Mouse (Mus musculus) hindbrain, embryonic 16.5 days (tissue): ENCODE measurements around the gene Ier2. TPM values are rescaled to one million over a fixed set of nuclear protein-coding genes. Genes with fewer than 3 reads are reported as not detected.

Experiments
- ATAC-seq: fragments of 200-750 bp; cut with Nextera tagmentation; 2 replicates; pipeline ENCODE4 v1.8.0; 2017; ENCODE audit warnings: moderate TSS enrichment, moderate library complexity
- H3K27ac ChIP-seq: fragments of 300-500 bp; sonication (generic); 2 replicates; pipeline ENCODE4 v1.5.1; 2014; ENCODE audit warnings: low read depth, mild to moderate bottlenecking, control low read depth, low read length, moderate library complexity
- H3K27me3 ChIP-seq: fragments of 300-500 bp; sonication (generic); replicated peaks from 2 replicates; pipeline ENCODE4 v1.6.1; 2014; ENCODE audit warnings: low read length; ENCODE audit not compliant: control insufficient read depth, insufficient read depth
- H3K36me3 ChIP-seq: fragments of 300-500 bp; sonication (generic); 2 replicates; pipeline ENCODE4 v1.6.1; 2014; ENCODE audit warnings: mild to moderate bottlenecking, low read length, moderate library complexity, mixed read lengths; ENCODE audit not compliant: control insufficient read depth, insufficient read depth
- H3K4me1 ChIP-seq: fragments of 300-500 bp; sonication (generic); 2 replicates; pipeline ENCODE4 v1.6.1; 2014; ENCODE audit warnings: low read depth, low read length; ENCODE audit not compliant: control insufficient read depth, insufficient read depth
- H3K4me2 ChIP-seq: fragments of 300-500 bp; sonication (generic); 2 replicates; pipeline ENCODE4 v1.6.1; 2014; ENCODE audit warnings: mild to moderate bottlenecking, low read length, control low read depth, moderate library complexity
- H3K4me3 ChIP-seq: fragments of 300-500 bp; sonication (generic); 2 replicates; pipeline ENCODE4 v1.5.1; 2014; ENCODE audit warnings: mild to moderate bottlenecking, low read length, control low read depth, moderate library complexity
- H3K9ac ChIP-seq: fragments of 300-500 bp; sonication (generic); 2 replicates; pipeline ENCODE4 v1.6.1; 2014; ENCODE audit warnings: low read depth, mild to moderate bottlenecking, control low read depth, low read length, moderate library complexity
- H3K9me3 ChIP-seq: fragments of 300-500 bp; sonication (generic); 2 replicates; pipeline ENCODE4 v1.6.1; 2014; ENCODE audit warnings: mild to moderate bottlenecking, low read length, moderate library complexity; ENCODE audit not compliant: control insufficient read depth
- WGBS: fragments of 180-500 bp; shearing (Covaris S2); extraction: QIAGEN DNeasy Blood & Tissue Kit; methylation state at CpG from one replicate; pipeline ENCODE4 v1.1.7; 2014; 5-methylcytosine and 5-hydroxymethylcytosine counted together
- polyA plus RNA-seq: library from polyadenylated mRNA; unstranded; fragments of >200 nt; fragmentation: Nextera tagmentation; extraction: Ambion mirVana; gene quantifications from 2 replicates; pipeline ENCODE4 v1.2.1, GENCODE M21; 2015

The Ier2 gene
- 18.2 and 19.6 TPM in 2 replicates for polyA plus RNA-seq

- no peaks in the 10 kb centered on the region for H3K36me3 ChIP-seq
- H3K4me2 ChIP-seq: peak within 1 kb of the TSS; percentile 79
- H3K27me3 ChIP-seq: 0 out of 2 replicates have a peak, but pooled peaks cover 2% of the 10 kb centered on the region
- 0% methylated on average over 27 of the region's 27 CpGs for WGBS
- H3K9ac ChIP-seq: peak within 1 kb of the TSS; percentile 73
- H3K4me1 ChIP-seq: peaks cover 43% of the 10 kb centered on the region
- no peaks in the 10 kb centered on the region for H3K9me3 ChIP-seq
- peak; percentile 82 for ATAC-seq
- H3K27ac ChIP-seq: peak within 1 kb of the TSS; percentile 60
- H3K4me3 ChIP-seq: peak within 1 kb of the TSS; percentile 67
These were observed at the start of gene Ier2 for GRCm38 (mm10) chr8:84662581-84663065. Gene Ier2 (minus strand): TSS chr8:84662852.

GRCm38 (mm10) chr8:84711933-84712758 lies 49.5 kb upstream of the Ier2 start:
- Histone ChIP-seq H3K36me3 (no peaks in the 10 kb centered on the region), H3K27ac (peak overlapping the region; percentile 73), H3K4me3 (no peak overlapping the region), H3K4me1 (peaks cover 46% of the 10 kb centered on the region), H3K9me3 (no peaks in the 10 kb centered on the region), H3K27me3 (peaks cover 7% of the 10 kb centered on the region; the same call in 1 of the 2 replicates), H3K9ac (0 out of 2 replicates have a peak overlapping the region, but pooled peaks have one; percentile 40), H3K4me2 (no peak overlapping the region)
- WGBS: 13% methylated on average over 11 of the region's 11 CpGs
- peak; percentile 85 for ATAC-seq

- peaks cover 50% of the 10 kb centered on the region for H3K4me1 ChIP-seq
- no peak overlapping the region for H3K9ac ChIP-seq
- H3K27ac ChIP-seq: peak overlapping the region; percentile 73
- no peak for ATAC-seq
- peaks cover 4% of the 10 kb centered on the region; the same call in 1 of the 2 replicates for H3K27me3 ChIP-seq
- no peak overlapping the region for H3K4me3 ChIP-seq
- H3K4me2 ChIP-seq: no peak overlapping the region
- WGBS: 42% methylated on average over 3 of the region's 3 CpGs
- H3K9me3 ChIP-seq: no peaks in the 10 kb centered on the region
- H3K36me3 ChIP-seq: no peaks in the 10 kb centered on the region
These were observed 48.7 kb upstream of the Ier2 start for GRCm38 (mm10) chr8:84711312-84711711.

- Histone ChIP-seq H3K27ac (peak overlapping the region; percentile 77), H3K36me3 (no peaks in the 10 kb centered on the region), H3K4me2 (no peak overlapping the region), H3K9ac (no peak overlapping the region), H3K4me1 (peaks cover 49% of the 10 kb centered on the region), H3K9me3 (no peaks in the 10 kb centered on the region), H3K4me3 (no peak overlapping the region), H3K27me3 (peaks cover 4% of the 10 kb centered on the region; the same call in 1 of the 2 replicates)
- no peak for ATAC-seq
- WGBS: 86% methylated on average over 1 of the region's 1 CpGs
These were observed 47.3 kb upstream of the Ier2 start for GRCm38 (mm10) chr8:84709931-84710330.

- 6% methylated on average over 12 of the region's 12 CpGs for WGBS
- H3K27me3 ChIP-seq: peaks cover 4% of the 10 kb centered on the region; the same call in 1 of the 2 replicates
- ATAC-seq: peak; percentile 79
- H3K27ac ChIP-seq: peak overlapping the region; percentile 77
- peaks cover 45% of the 10 kb centered on the region for H3K4me1 ChIP-seq
- H3K36me3 ChIP-seq: no peaks in the 10 kb centered on the region
- H3K4me2 ChIP-seq: 0 out of 2 replicates have a peak overlapping the region, but pooled peaks have one; percentile 2
- H3K9me3 ChIP-seq: no peaks in the 10 kb centered on the region
- 0 out of 2 replicates have a peak overlapping the region, but pooled peaks have one; percentile 23 for H3K9ac ChIP-seq
- no peak overlapping the region for H3K4me3 ChIP-seq
These were observed 46.3 kb upstream of the Ier2 start for GRCm38 (mm10) chr8:84708774-84709475.

GRCm38 (mm10) chr8:84708071-84708541 lies 45.5 kb upstream of the Ier2 start:
- H3K4me3 ChIP-seq: no peak overlapping the region
- no peak for ATAC-seq
- H3K27me3 ChIP-seq: peaks cover 10% of the 10 kb centered on the region; the same call in 1 of the 2 replicates
- peaks cover 41% of the 10 kb centered on the region for H3K4me1 ChIP-seq
- H3K4me2 ChIP-seq: peak overlapping the region; percentile 5; the same call in 1 of the 2 replicates
- no peaks in the 10 kb centered on the region for H3K36me3 ChIP-seq
- H3K27ac ChIP-seq: peak overlapping the region; percentile 77
- WGBS: 6% methylated on average over 15 of the region's 15 CpGs
- no peaks in the 10 kb centered on the region for H3K9me3 ChIP-seq
- H3K9ac ChIP-seq: peak overlapping the region; percentile 17; the same call in 1 of the 2 replicates

GRCm38 (mm10) chr8:84707267-84707883 lies 44.7 kb upstream of the Ier2 start:
- peak overlapping the region; percentile 39 for H3K4me2 ChIP-seq
- peak overlapping the region; percentile 5 for H3K4me3 ChIP-seq
- ATAC-seq: no peak
- H3K9me3 ChIP-seq: no peaks in the 10 kb centered on the region
- H3K9ac ChIP-seq: peak overlapping the region; percentile 46
- H3K27me3 ChIP-seq: peaks cover 17% of the 10 kb centered on the region
- peak overlapping the region; percentile 77 for H3K27ac ChIP-seq
- H3K36me3 ChIP-seq: no peaks in the 10 kb centered on the region
- 10% methylated on average over 21 of the region's 22 CpGs for WGBS
- H3K4me1 ChIP-seq: peaks cover 40% of the 10 kb centered on the region

- Histone ChIP-seq H3K4me2 (peak overlapping the region; percentile 39), H3K9me3 (no peaks in the 10 kb centered on the region), H3K4me1 (peaks cover 37% of the 10 kb centered on the region), H3K27me3 (peaks cover 20% of the 10 kb centered on the region), H3K36me3 (no peaks in the 10 kb centered on the region), H3K4me3 (peak overlapping the region; percentile 8), H3K27ac (peak overlapping the region; percentile 77), H3K9ac (peak overlapping the region; percentile 46)
- ATAC-seq: no peak
- 7% methylated on average over 43 of the region's 45 CpGs for WGBS
These were observed 44.1 kb upstream of the Ier2 start for GRCm38 (mm10) chr8:84706610-84707266.
